Mouse (Mus musculus) c-Kit-positive CD71-positive TER-119-negative erythroid progenitor cells, embryonic 14.5 days (primary cell): ENCODE measurements around the gene Nmnat2.
A peak's percentile ranks its signal among the peaks of the same experiment; 100 is the strongest.

Source experiments
- DNase-seq: peaks from one replicate; pipeline ENCODE4 v3.0.0-alpha.2; 2013; ENCODE audit warnings: low read depth

Gene Nmnat2

DNA sequence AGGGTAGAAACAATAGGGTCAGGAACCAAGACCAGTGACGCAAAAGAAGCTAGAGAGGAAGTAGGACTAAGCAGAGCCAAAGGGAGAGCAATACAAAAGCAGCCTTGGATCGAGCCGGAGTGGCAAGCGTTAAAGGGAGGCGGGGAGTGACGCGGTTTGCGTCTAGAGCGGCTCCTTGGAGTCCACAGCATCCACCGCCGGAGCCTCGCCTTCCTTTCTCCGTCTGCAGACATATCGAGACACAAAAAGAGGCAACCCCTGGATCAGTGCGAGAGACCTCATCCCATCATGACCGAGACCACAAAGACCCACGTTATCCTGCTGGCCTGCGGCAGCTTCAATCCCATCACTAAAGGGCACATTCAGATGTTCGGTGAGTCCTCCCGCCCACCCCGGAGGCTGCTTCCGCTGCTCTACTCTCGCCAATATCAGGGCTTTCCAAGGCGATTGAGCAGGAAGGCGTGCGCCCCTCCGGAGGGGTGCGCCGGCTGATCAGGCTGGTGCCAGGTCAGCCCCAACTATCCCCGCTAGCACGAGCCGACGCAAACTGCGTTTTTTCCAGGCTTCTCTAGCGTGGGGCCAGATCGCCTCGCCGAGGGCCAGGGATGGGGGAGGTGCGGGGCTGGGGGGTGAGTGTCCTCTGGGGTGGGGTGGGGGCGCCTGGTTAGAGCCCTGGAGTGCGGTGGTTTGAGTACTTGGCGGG lies at the start of gene Nmnat2:
TSS of gene Nmnat2 (plus strand) at position 173 of the 703 bp plus-strand sequence.
- DNase-seq: no peak

GRCm38 (mm10) chr1:152913483-152914460 lies 41.0 kb upstream of the Nmnat2 start:
- no peak for DNase-seq

DNA sequence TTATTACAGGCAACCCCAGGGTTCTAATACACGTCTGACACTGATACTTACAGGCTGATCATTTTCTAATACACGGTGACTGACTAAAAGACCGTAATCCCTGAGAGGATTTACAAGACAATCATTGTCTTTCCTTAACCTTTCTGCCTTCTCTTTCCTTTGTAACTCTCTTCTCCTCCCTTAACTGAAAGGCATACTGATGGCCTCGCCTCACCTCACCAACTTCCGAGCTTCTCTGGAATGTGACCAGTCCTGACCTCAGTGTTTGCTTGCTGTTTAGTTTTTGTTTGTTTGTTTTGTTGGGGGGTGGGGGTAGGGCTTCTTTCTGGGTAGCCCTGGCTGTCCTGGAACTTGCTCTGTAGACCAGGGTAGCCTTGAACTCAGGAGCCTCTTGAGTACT lies 39.0 kb upstream of the Nmnat2 start:
- no peak for DNase-seq

DNA sequence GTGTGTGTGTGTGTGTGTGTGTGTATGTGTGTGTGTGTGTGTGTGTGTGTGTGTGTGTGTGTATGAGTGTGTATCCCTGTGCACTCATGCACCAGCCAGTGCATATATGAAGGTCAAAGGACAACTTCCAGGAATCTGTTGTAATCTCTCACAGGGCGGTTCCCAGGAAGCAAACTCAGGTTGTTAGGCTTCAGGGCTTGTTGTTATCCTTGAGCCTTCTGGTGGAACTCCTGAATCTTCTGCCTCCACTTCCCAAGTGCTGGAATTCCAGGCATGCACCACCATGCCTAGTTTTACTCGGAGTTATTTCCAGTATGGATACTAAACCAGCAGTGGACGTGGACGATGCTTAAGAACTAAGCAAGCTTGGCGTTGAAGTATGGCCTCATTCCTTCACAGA lies 37.9 kb upstream of the Nmnat2 start:
- no peak for DNase-seq

DNA sequence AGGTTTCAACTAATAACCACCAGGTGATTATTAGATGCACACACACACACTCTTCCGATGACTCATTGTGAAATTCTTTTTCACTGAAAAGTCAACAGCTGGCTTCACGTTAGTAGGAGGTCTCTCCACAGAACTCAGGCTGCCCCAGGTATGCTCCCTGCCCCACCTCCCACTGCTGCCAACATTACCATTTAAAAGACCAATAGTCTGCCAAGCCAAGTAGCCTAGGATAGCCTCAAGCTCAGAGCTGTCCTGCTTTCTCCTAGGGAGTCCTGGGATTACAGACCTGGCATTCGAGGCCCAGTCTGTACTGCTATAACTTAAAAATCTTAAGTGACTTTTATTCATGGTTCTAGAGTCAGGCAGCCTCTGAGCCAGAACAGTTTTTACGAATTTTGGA lies 37.2 kb upstream of the Nmnat2 start:
- DNase-seq: no peak

- DNase-seq: no peak
Observed at GRCm38 (mm10) chr1:152921786-152922185, 33.0 kb upstream of the Nmnat2 start.

- no peak for DNase-seq
Observed at GRCm38 (mm10) chr1:152933962-152934361, 20.8 kb upstream of the Nmnat2 start.

DNA sequence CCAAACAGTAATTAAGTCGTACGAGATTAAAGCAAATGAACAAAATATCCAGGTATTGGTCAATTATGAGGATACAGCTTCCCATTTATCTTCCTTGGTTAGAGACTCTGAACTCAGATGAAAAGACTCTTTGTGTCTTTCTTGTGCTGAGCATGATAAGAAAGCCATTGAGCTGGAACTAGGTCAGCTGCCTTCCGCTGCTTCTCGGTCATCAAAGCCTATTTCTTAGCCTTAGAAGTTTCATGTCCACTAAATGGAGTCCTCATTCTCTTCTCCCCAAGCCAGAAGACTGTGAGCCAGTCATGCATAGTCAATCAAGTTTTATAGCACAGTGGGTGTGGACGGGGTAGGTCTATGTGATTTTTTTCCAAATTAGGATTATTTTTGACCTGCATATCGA lies 19.3 kb upstream of the Nmnat2 start:
- no peak for DNase-seq

GRCm38 (mm10) chr1:152936365-152936764 lies 18.4 kb upstream of the Nmnat2 start:
- DNase-seq: no peak

DNA sequence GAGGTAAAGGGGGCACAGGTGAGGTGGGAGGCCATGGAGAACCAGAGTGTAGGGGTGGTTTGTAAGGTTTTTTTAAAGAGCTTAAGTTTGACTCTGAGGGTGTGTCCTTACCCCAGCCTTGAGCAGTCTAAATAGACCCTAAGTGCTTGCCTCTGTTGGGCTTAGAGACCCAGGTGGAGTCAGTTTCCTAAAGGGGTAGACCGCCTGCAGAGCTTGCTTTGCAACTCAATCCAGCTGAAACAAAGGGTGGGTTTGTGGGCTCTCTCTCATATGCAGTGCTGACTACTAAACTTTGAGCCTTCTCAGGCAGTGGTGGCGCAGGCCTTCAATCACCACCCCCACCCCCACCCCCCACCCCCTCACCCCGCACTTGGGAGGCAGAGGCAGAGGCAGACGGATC lies 11.8 kb upstream of the Nmnat2 start:
- DNase-seq: no peak

GRCm38 (mm10) chr1:152954167-152954566 lies 626 bp upstream of the Nmnat2 start:
- no peak for DNase-seq

DNA sequence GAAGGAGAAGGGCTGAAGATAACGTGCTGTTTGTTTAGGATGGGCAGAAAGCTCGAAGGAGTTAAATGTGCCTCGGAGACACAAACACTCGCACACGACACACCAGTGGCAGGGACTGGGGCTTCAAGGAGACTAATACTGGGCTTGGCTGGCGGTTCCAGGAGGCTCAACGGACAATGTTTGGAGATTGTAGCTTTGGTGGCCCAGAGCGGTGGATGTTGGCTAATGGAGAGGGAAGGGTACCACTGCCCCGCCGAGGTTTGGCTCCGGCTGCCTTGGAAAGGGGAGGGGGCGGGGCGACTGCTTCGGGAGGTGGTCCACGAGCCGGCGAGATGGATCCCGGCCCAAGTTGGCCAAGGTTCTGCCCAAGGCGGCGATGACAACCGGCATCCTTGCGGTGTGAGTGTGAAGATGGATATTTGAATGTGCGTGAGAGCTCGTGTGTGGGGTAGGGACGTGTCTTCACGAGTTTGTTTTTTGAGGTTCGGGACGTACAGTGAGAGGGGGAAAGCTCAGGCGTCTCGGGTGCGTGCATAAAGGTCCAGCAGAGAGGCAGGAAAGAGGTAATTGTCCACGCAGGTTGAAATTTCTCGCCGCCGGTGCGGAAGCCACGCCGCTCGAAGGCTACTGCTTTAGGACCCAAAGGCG lies 895 bp downstream of the Nmnat2 start:
- DNase-seq: no peak

DNA sequence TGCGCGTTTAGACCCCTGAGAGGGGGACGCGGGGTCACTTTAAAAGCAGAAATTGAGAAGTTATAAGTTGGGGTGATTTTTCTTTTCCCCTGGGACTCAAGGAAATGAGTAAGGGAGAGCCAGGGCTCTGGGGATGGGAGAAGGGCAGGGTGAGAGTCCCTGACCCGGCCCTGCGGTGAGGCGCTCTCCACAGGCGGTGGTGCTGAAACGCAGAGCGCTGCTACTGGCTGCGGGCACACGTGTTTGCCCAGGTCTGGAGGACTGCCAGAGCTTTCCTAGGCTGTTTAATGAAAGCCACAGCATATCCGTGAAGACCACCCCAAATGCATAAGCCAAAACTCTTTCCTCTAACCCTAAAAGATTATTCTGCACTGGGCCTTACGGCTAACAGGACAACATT lies 1.4 kb downstream of the Nmnat2 start:
- peak; percentile 24 for DNase-seq

- DNase-seq: no peak
Observed at GRCm38 (mm10) chr1:152964344-152964743, 9.6 kb downstream of the Nmnat2 start.

DNA sequence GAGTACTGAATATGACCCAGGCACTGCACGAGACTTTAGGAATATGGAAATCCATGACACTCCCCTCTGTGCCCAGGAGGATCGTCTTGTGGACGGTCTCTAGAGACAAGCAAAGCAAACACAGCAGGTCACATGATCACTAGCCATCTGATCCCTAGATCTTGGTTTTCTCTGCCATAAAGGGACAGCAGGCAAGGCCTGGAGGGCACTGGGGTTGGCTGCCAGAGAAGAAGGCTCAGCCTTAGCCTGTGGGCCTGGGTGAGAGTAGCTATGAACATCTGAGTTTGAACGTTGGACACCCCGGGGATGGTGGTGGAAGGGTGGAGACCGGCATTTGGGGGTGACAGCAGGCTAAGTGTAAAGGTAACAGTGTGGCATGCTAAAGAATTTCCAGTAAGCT lies 11.4 kb downstream of the Nmnat2 start:
- no peak for DNase-seq

DNA sequence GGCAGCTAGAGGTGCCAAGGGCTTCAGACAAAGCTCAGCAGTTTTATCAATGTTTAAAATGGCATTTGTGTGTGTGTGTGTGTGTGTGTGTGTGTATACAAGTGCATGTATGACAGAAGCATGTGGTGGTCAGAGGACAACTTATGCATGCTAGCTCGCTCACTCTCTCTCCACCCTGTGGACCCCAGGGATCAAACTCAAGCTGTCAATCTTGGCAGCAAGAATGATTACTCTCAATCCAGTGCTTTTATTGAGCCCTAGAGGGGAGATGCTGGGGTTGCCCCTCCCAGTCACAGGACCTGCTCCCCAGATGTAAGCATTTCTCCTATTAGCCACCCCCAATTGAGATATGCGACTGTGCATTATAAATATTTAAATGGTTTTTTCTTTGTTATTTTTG lies 11.9 kb downstream of the Nmnat2 start:
- DNase-seq: no peak

DNA sequence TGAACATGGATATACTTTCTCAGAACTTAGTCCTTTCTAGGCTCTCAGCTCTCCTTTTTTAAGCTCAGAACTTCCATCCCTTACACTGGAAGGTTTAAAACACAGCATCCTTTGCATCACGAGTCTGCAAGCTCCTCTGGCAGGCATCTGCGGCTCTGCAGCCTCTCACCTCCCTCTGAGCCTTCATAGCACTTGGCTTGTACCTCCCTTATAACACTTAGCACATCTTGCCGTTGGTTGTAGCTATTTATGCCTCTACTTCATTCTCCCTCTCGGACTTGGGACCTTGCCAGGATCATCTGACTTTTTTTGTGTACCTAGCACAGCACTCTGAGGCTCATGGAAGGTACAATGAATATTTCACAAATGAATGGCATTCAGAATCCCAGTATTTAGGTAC lies 14.3 kb downstream of the Nmnat2 start:
- DNase-seq: no peak

- DNase-seq: no peak
Observed at GRCm38 (mm10) chr1:152972957-152973356, 18.2 kb downstream of the Nmnat2 start.

DNA sequence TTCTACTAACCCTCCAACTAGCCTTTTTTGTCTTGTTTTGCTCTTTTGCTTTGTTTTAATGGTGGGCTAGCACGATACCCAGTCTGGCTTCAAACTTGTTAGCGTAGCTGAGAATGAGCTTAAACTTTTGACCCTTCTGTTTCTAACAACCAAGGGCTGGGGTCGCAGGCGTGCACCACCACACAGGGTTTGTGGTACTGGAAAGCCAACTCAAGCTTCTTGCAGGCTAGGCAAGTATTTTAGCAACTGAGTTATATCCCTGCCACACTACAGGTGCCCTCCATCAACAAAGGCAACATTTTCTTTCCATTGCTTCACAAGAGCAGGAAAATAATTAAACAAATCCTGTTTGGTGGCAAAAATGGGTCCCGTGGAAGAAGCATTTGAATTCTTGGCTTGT lies 18.6 kb downstream of the Nmnat2 start:
- no peak for DNase-seq

GRCm38 (mm10) chr1:152973861-152974260 lies 19.1 kb downstream of the Nmnat2 start:
- no peak for DNase-seq

GRCm38 (mm10) chr1:152975144-152975543 lies 20.4 kb downstream of the Nmnat2 start:
- DNase-seq: no peak

DNA sequence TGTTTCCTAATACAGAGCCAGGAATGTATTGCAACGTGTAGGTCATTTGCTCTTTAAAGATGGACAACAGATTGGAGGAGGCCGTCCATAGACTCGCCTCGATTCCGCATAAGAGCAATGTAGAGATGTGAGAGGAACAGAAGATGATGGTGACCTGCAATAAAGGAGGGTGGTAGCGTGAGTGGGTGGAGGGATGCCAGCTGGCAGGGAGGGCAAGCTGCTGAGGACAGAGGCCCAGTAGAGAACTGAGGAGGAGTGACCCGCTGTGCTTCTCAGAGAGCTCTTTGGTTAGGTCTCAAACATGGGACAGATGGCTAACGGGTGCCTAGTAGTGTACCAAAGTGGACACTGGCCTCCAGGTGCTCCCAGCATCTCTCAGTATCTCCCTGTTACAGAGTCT lies 23.9 kb downstream of the Nmnat2 start:
- no peak for DNase-seq

DNA sequence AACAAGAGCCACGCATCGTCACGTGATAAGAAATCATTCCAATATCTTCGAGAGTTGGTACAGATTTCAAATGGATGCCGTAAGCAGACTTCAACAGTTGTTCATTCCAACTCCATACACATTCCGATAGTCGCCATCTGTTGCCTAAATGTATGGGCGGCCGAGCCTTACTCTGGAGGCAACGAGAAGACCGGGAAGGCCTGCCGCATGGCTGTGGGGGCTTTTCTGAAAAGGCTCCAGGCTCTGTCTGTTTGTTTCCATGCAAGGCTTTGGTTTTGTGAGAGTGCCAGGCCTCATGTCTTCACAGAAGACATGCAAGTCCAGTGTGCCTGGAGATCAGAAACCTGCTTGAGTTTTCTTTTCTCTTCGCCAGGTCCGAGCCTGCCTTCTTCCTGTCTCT lies 28.6 kb downstream of the Nmnat2 start:
- no peak for DNase-seq
